Mouse (Mus musculus) heart, postnatal 0 days (tissue): Measurements from ENCODE around the gene Acvr1b. TPM values are rescaled to one million over a fixed set of nuclear protein-coding genes. Genes with fewer than 3 reads are reported as not detected.

Experiments
- ATAC-seq: fragments of 200-750 bp; cut with Nextera tagmentation; 2 replicates; pipeline ENCODE4 v1.8.0; 2017; ENCODE audit warnings: low read depth, moderate number of reproducible peaks, moderate library complexity; ENCODE audit not compliant: insufficient read depth
- DNase-seq: peaks from one replicate; pipeline ENCODE4 v3.0.0-alpha.2; 2016; ENCODE audit warnings: low spot score
- H3K27ac ChIP-seq: fragments of 300-500 bp; sonication (generic); 2 replicates; pipeline ENCODE4 v1.5.1; 2014; ENCODE audit warnings: low read depth, mild to moderate bottlenecking
- H3K27me3 ChIP-seq: fragments of 300-500 bp; sonication (generic); 2 replicates; pipeline ENCODE4 v1.6.1; 2014; ENCODE audit warnings: low read length, mixed read lengths; ENCODE audit not compliant: control insufficient read depth, insufficient read depth
- H3K36me3 ChIP-seq: fragments of 300-500 bp; sonication (generic); replicated peaks from 2 replicates; pipeline ENCODE4 v1.6.1; 2014; ENCODE audit warnings: low read length, mixed read lengths; ENCODE audit not compliant: control insufficient read depth, insufficient read depth
- H3K4me1 ChIP-seq: fragments of 300-500 bp; sonication (generic); 2 replicates; pipeline ENCODE4 v1.6.1; 2014; ENCODE audit warnings: antibody characterized with exemption; ENCODE audit not compliant: control insufficient read depth, insufficient read depth
- H3K4me2 ChIP-seq: fragments of 300-500 bp; sonication (generic); 2 replicates; pipeline ENCODE4 v1.6.1; 2014; ENCODE audit warnings: low read depth, mild to moderate bottlenecking, low read length, moderate library complexity
- H3K4me3 ChIP-seq: fragments of 300-500 bp; sonication (generic); 2 replicates; pipeline ENCODE4 v1.5.1; 2014; ENCODE audit warnings: low read depth, low read length
- H3K9ac ChIP-seq: fragments of 300-500 bp; sonication (generic); replicated peaks from 2 replicates; pipeline ENCODE4 v1.6.1; 2014; ENCODE audit warnings: low read depth, low read length, mixed read lengths
- H3K9me3 ChIP-seq: fragments of 300-500 bp; sonication (generic); replicated peaks from 2 replicates; pipeline ENCODE4 v1.6.1; 2016; ENCODE audit warnings: low read length; ENCODE audit not compliant: control insufficient read depth
- CTCF ChIP-seq: IDR thresholded peaks from 2 replicates; pipeline ENCODE4 v1.5.1; 2016; ENCODE audit warnings: antibody characterized with exemption, control low read depth, low read depth
- EP300 ChIP-seq: IDR thresholded peaks from 2 replicates; pipeline ENCODE4 v1.6.1; 2016; ENCODE audit warnings: antibody characterized with exemption, low read depth
- WGBS: fragments of 180-500 bp; shearing (Covaris S2); extraction: QIAGEN DNeasy Blood & Tissue Kit; methylation state at CpG from one replicate; pipeline ENCODE4 v1.1.7; 2014; 5-methylcytosine and 5-hydroxymethylcytosine counted together
- polyA plus RNA-seq: library from polyadenylated mRNA; unstranded; fragments of >200 nt; fragmentation: Nextera tagmentation; extraction: Ambion mirVana; gene quantifications from 2 replicates; pipeline ENCODE4 v1.2.1, GENCODE M21; 2015
- total RNA-seq: library from RNA; depleted of rRNA; stranded (reverse); fragments of >200 nt; gene quantifications from 2 replicates; pipeline ENCODE4 v1.2.3, GENCODE M21; 2014; ENCODE audit warnings: low replicate concordance

Acvr1b gene
- total and polyA plus RNA-seq, 2 experiments from 2014 or later, result 5.8 to 25.9 TPM

GRCm38 (mm10) chr15:101160591-101160990 is 13.3 kb upstream of the Acvr1b start:
- H3K4me1 ChIP-seq, result peaks cover 9% of the 10 kb centered on the region; the same call in 1 of the 2 replicates
- no peaks in the 10 kb centered on the region for H3K36me3 ChIP-seq
- ATAC-seq (no peak), DNase-seq (no peak)
- H3K4me3 ChIP-seq, result no peak overlapping the region
- no peaks in the 10 kb centered on the region for H3K27me3 ChIP-seq
- H3K4me2 ChIP-seq, result no peak overlapping the region
- TF ChIP-seq EP300 (no peak), CTCF (no peak)
- no peak overlapping the region for H3K9ac ChIP-seq
- WGBS, result 42% methylated on average over 7 of the region's 7 CpGs
- H3K9me3 ChIP-seq, result no peaks in the 10 kb centered on the region; the same call in 1 of the 2 replicates
- no peak overlapping the region for H3K27ac ChIP-seq

- Histone ChIP-seq H3K27ac (no peak overlapping the region), H3K4me2 (no peak overlapping the region), H3K4me1 (peaks cover 9% of the 10 kb centered on the region; the same call in 1 of the 2 replicates), H3K9ac (no peak overlapping the region), H3K36me3 (no peaks in the 10 kb centered on the region), H3K4me3 (no peak overlapping the region), H3K9me3 (no peaks in the 10 kb centered on the region; the same call in 1 of the 2 replicates), H3K27me3 (no peaks in the 10 kb centered on the region)
- ATAC-seq (no peak), DNase-seq (no peak)
- TF ChIP-seq EP300, result no peak
- no peak for TF ChIP-seq CTCF
- WGBS, result 78% methylated on average over 7 of the region's 7 CpGs
Measured at GRCm38 (mm10) chr15:101161534-101161933, 12.3 kb upstream of the Acvr1b start.

- peak; percentile 62; the same call in 1 of the 2 replicates for ATAC-seq
- WGBS, result 29% methylated on average over 15 of the region's 15 CpGs
Measured at GRCm38 (mm10) chr15:101163056-101163458, 10.8 kb upstream of the Acvr1b start.

GRCm38 (mm10) chr15:101163854-101164253 is 10.0 kb upstream of the Acvr1b start:
- no peak overlapping the region for H3K4me2 ChIP-seq
- peak overlapping the region; percentile 19; the same call in 1 of the 2 replicates for H3K27ac ChIP-seq
- peak; percentile 55 for ATAC-seq
- WGBS, result 48% methylated on average over 5 of the region's 5 CpGs
- no peak for TF ChIP-seq CTCF
- no peak for TF ChIP-seq EP300
- H3K9me3 ChIP-seq, result no peaks in the 10 kb centered on the region
- H3K27me3 ChIP-seq, result no peaks in the 10 kb centered on the region
- no peak overlapping the region for H3K4me3 ChIP-seq
- H3K9ac ChIP-seq, result no peak overlapping the region
- H3K36me3 ChIP-seq, result no peaks in the 10 kb centered on the region
- H3K4me1 ChIP-seq, result peaks cover 9% of the 10 kb centered on the region; the same call in 1 of the 2 replicates
- DNase-seq, result no peak

More at GRCm38 (mm10) chr15:101163056-101163458, 10.8 kb upstream of the Acvr1b start:
- no peak for DNase-seq
- Histone ChIP-seq H3K27ac (peak overlapping the region; percentile 19), H3K9ac (no peak overlapping the region), H3K9me3 (no peaks in the 10 kb centered on the region), H3K4me1 (peaks cover 9% of the 10 kb centered on the region; the same call in 1 of the 2 replicates), H3K27me3 (no peaks in the 10 kb centered on the region), H3K4me2 (no peak overlapping the region), H3K36me3 (no peaks in the 10 kb centered on the region), H3K4me3 (no peak overlapping the region)
- TF ChIP-seq CTCF (no peak), EP300 (no peak)

GRCm38 (mm10) chr15:101164291-101164690 is 9.6 kb upstream of the Acvr1b start:
- H3K27me3 ChIP-seq, result no peaks in the 10 kb centered on the region
- WGBS, result 55% methylated on average over 5 of the region's 5 CpGs

More at GRCm38 (mm10) chr15:101164291-101164690, 9.6 kb upstream of the Acvr1b start:
- Histone ChIP-seq H3K4me3 (no peak overlapping the region), H3K27ac (no peak overlapping the region), H3K36me3 (no peaks in the 10 kb centered on the region), H3K4me2 (no peak overlapping the region), H3K4me1 (peaks cover 9% of the 10 kb centered on the region; the same call in 1 of the 2 replicates), H3K9me3 (no peaks in the 10 kb centered on the region), H3K9ac (no peak overlapping the region)
- ATAC-seq (0 out of 2 replicates have a peak, but pooled peaks have one; percentile 10), DNase-seq (no peak)
- TF ChIP-seq EP300, result no peak
- TF ChIP-seq CTCF, result no peak
